Mouse (Mus musculus): Measurements from ENCODE around the gene AB124611. TPM values are rescaled to one million over a fixed set of nuclear protein-coding genes. Genes with fewer than 3 reads are reported as not detected.

The AB124611 gene
- polyA plus RNA-seq, 1 experiment from 2014 or later = 2.6 TPM

GRCm38 (mm10) chr9:21567051-21567450, 41.1 kb downstream of the AB124611 start:
- Histone ChIP-seq H3K4me2 (ENCODE audit: low read length) (no peak overlapping the region), H3K27ac (no peak overlapping the region), H3K4me1 (replicated peaks; ENCODE audit: insufficient read depth, low read length) (no peaks in the 10 kb centered on the region), H3K9me3 (replicated peaks; ENCODE audit: low read length) (no peaks in the 10 kb centered on the region), H3K9ac (ENCODE audit: low read depth, low read length) (0 out of 2 replicates have a peak overlapping the region, but pooled peaks have one; percentile 18), H3K27me3 (ENCODE audit: insufficient read depth, low read length) (no peaks in the 10 kb centered on the region), H3K4me3 (replicated peaks; ENCODE audit: low read depth, low read length) (no peak overlapping the region), H3K36me3 (ENCODE audit: insufficient read depth, low read length) (peaks cover 26% of the 10 kb centered on the region; the same call in 1 of the 2 replicates)
- DNase-seq (ENCODE audit: low spot score) (no peak), ATAC-seq (replicated peaks; ENCODE audit: low FRiP score, low read depth) (no peak)
- WGBS = 80% methylated on average over 2 of the region's 2 CpGs
- no peak for TF ChIP-seq CTCF (IDR thresholded peaks at IDR 0.05; ENCODE audit: low read depth)

DNA sequence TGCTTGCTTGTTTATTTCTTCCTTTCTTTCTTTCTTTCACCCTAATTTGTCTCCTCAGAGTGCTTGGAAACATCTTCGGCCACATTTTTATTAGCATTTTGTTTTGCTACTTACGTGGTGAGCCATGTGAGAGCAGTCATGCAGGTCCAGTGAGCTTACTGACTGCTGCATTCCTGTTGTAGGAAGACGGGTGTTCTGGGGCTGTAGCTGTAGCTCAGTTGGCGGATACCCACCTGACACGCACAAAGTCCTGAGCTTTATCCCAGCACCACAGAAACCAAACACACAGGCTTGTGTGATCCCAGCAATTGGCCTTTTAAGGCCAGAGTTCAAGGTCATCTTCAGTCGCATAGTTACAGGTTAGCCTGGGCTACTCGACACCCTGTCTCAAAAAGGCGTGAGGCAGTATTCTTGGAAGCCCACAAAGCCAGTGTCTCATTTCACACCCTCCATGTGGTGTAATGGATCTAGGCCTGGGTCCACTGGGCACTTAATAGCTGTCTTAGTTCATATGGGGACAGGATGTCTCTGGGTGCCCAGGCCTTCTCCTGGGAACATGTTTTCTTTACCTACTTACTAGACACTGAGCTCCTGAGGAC, 42.8 kb downstream of the AB124611 start:
- no peak overlapping the region for H3K9ac ChIP-seq (ENCODE audit: low read depth, low read length)
- 50% methylated on average over 8 of the region's 8 CpGs for WGBS
- peaks cover 38% of the 10 kb centered on the region for H3K36me3 ChIP-seq (ENCODE audit: insufficient read depth, low read length)
- H3K4me1 ChIP-seq (replicated peaks; ENCODE audit: insufficient read depth, low read length) = no peaks in the 10 kb centered on the region
- ATAC-seq (replicated peaks; ENCODE audit: low FRiP score, low read depth) (no peak; the same call in 1 of the 2 replicates), DNase-seq (ENCODE audit: low spot score) (no peak)
- H3K27me3 ChIP-seq (ENCODE audit: insufficient read depth, low read length) = no peaks in the 10 kb centered on the region
- no peak overlapping the region for H3K4me2 ChIP-seq (ENCODE audit: low read length)
- no peak overlapping the region for H3K27ac ChIP-seq
- H3K4me3 ChIP-seq (replicated peaks; ENCODE audit: low read depth, low read length) = no peak overlapping the region
- no peaks in the 10 kb centered on the region for H3K9me3 ChIP-seq (replicated peaks; ENCODE audit: low read length)
- TF ChIP-seq CTCF (IDR thresholded peaks at IDR 0.05; ENCODE audit: low read depth) = no peak

DNA sequence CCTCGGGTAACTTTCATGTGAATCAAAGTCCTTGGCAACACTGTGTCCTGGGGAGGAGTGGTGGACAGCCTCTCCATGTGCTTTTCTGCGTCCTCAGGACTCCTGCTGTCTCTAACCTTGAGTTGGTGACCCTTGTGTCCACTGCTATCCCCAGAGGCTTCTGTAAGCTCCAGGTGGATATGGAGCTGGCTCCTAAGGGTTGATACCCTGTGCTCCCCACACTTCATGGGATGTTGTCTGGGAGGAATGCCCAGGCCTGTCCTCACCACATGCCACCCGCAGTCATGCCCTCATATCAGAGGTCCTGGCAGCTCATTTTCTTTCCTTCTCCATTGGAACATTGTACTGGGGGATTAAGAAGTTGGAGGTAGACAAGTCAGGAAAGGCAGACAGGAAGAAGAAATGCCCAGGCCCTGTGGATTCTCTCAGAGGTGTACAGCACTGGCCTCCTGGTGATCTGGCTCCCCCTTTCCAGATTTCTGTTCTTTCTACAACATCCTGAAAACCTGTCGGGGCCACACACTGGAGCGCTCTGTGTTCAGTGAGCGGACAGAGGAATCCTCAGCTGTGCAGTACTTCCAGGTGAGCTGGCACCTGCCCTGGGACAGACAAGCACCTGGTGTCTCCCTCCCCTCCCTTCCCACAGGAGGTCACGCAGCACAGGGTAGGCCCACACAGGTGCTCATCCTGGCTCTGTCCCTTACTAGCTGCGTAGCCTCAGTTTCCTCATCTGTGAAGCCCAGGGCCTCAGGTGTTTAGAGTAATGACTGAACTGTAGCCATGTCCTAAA, 48.2 kb downstream of the AB124611 start:
- 94% methylated on average over 8 of the region's 8 CpGs for WGBS
- no peaks in the 10 kb centered on the region for H3K9me3 ChIP-seq (replicated peaks; ENCODE audit: low read length)
- no peak overlapping the region for H3K27ac ChIP-seq
- ATAC-seq (replicated peaks; ENCODE audit: low FRiP score, low read depth) (no peak), DNase-seq (ENCODE audit: low spot score) (no peak)
- no peak overlapping the region for H3K4me3 ChIP-seq (replicated peaks; ENCODE audit: low read depth, low read length)
- TF ChIP-seq CTCF (IDR thresholded peaks at IDR 0.05; ENCODE audit: low read depth) = no peak
- H3K4me1 ChIP-seq (replicated peaks; ENCODE audit: insufficient read depth, low read length) = no peaks in the 10 kb centered on the region
- no peak overlapping the region for H3K9ac ChIP-seq (ENCODE audit: low read depth, low read length)
- no peaks in the 10 kb centered on the region for H3K27me3 ChIP-seq (ENCODE audit: insufficient read depth, low read length)
- peaks cover 75% of the 10 kb centered on the region for H3K36me3 ChIP-seq (ENCODE audit: insufficient read depth, low read length)
- H3K4me2 ChIP-seq (ENCODE audit: low read length) = no peak overlapping the region

GRCm38 (mm10) chr9:21575253-21575652, 49.3 kb downstream of the AB124611 start:
- Histone ChIP-seq H3K4me2 (ENCODE audit: low read length) (no peak overlapping the region), H3K27me3 (ENCODE audit: insufficient read depth, low read length) (no peaks in the 10 kb centered on the region), H3K36me3 (ENCODE audit: insufficient read depth, low read length) (peaks cover 72% of the 10 kb centered on the region), H3K9me3 (replicated peaks; ENCODE audit: low read length) (no peaks in the 10 kb centered on the region), H3K4me3 (replicated peaks; ENCODE audit: low read depth, low read length) (no peak overlapping the region), H3K27ac (no peak overlapping the region), H3K4me1 (replicated peaks; ENCODE audit: insufficient read depth, low read length) (no peaks in the 10 kb centered on the region), H3K9ac (ENCODE audit: low read depth, low read length) (no peak overlapping the region)
- no peak for TF ChIP-seq CTCF (IDR thresholded peaks at IDR 0.05; ENCODE audit: low read depth)
- 80% methylated on average over 10 of the region's 10 CpGs for WGBS
- ATAC-seq (replicated peaks; ENCODE audit: low FRiP score, low read depth) = no peak; the same call in 1 of the 2 replicates
- DNase-seq (ENCODE audit: low spot score) = no peak

- Histone ChIP-seq H3K9ac (ENCODE audit: low read depth, low read length) (no peak overlapping the region), H3K4me1 (replicated peaks; ENCODE audit: insufficient read depth, low read length) (no peaks in the 10 kb centered on the region), H3K27me3 (ENCODE audit: insufficient read depth, low read length) (no peaks in the 10 kb centered on the region), H3K36me3 (ENCODE audit: insufficient read depth, low read length) (peaks cover 68% of the 10 kb centered on the region), H3K4me2 (ENCODE audit: low read length) (no peak overlapping the region), H3K9me3 (replicated peaks; ENCODE audit: low read length) (no peaks in the 10 kb centered on the region), H3K4me3 (replicated peaks; ENCODE audit: low read depth, low read length) (no peak overlapping the region), H3K27ac (no peak overlapping the region)
- WGBS = 95% methylated on average over 1 of the region's 1 CpGs
- TF ChIP-seq CTCF (IDR thresholded peaks at IDR 0.05; ENCODE audit: low read depth) = no peak
- no peak for ATAC-seq (replicated peaks; ENCODE audit: low FRiP score, low read depth)
- DNase-seq (ENCODE audit: low spot score) = no peak
Observed at GRCm38 (mm10) chr9:21576286-21576685, 50.3 kb downstream of the AB124611 start.

- H3K36me3 ChIP-seq (ENCODE audit: insufficient read depth, low read length) = peaks cover 64% of the 10 kb centered on the region
- TF ChIP-seq CTCF (IDR thresholded peaks at IDR 0.05; ENCODE audit: low read depth) = no peak
- WGBS = 84% methylated on average over 3 of the region's 3 CpGs
- DNase-seq (ENCODE audit: low spot score) (no peak), ATAC-seq (replicated peaks; ENCODE audit: low FRiP score, low read depth) (no peak)
- no peak overlapping the region for H3K27ac ChIP-seq
- H3K4me1 ChIP-seq (replicated peaks; ENCODE audit: insufficient read depth, low read length) = no peaks in the 10 kb centered on the region
- H3K27me3 ChIP-seq (ENCODE audit: insufficient read depth, low read length) = no peaks in the 10 kb centered on the region
- H3K4me2 ChIP-seq (ENCODE audit: low read length) = no peak overlapping the region
- no peak overlapping the region for H3K9ac ChIP-seq (ENCODE audit: low read depth, low read length)
- H3K4me3 ChIP-seq (replicated peaks; ENCODE audit: low read depth, low read length) = no peak overlapping the region
- no peaks in the 10 kb centered on the region for H3K9me3 ChIP-seq (replicated peaks; ENCODE audit: low read length)
Observed at GRCm38 (mm10) chr9:21578226-21578625, 52.2 kb downstream of the AB124611 start.
